Mouse (Mus musculus): ENCODE measurements around the gene Pde6b.

The Pde6b gene

DNA sequence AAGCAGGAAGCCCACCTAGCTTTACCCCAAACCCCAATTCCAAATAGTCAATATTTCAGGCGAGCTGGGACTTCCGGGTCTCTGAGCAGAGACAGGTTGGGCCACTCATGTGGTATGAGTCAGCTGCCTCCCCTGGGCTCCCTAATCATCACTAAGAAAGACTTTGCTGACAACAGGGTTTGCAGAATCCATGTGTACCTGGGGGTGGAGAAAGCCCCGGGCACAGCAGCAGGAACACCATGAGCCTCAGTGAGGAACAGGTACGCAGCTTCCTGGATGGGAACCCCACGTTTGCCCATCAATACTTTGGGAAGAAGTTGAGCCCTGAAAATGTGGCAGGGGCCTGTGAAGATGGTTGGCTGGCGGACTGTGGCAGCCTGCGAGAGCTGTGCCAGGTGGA lies at the start of gene Pde6b:
Gene Pde6b, plus strand, starts transcription at position 191 of the 400 bp plus-strand sequence.
- no peak for DNase-seq (ENCODE audit: low read depth, low spot score)

GRCm38 (mm10) chr5:108343680-108344170 lies 44.5 kb upstream of the Pde6b start:
- no peak for DNase-seq (ENCODE audit: low read depth, low spot score)

GRCm38 (mm10) chr5:108345313-108346071 lies 42.7 kb upstream of the Pde6b start:
- DNase-seq (ENCODE audit: low read depth, low spot score) = no peak

- DNase-seq (ENCODE audit: low read depth, low spot score) = no peak
Measured at GRCm38 (mm10) chr5:108347843-108348242, 40.3 kb upstream of the Pde6b start.

- DNase-seq (ENCODE audit: low read depth, low spot score) = no peak
Measured at GRCm38 (mm10) chr5:108349511-108350148, 38.6 kb upstream of the Pde6b start.

GRCm38 (mm10) chr5:108354056-108354455 lies 34.1 kb upstream of the Pde6b start:
- no peak for DNase-seq (ENCODE audit: low read depth, low spot score)

DNA sequence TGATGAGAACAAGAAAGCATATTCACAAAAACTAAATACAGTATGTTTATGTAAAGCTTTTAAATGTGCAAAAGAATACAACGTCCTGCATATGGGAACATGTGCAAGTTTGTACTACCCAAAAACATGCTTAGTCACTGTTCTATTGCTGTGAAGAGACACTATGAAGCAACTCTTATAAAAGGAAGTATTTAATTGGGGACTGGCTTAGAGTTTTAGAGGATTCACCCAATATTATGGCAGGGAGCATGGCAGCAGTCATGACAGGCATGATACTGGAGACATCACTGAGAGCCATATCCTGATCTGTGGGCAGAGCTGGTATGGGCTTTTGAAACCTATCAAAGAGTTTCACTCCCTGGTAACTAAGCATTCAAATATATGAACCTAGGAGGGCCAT lies 30.3 kb upstream of the Pde6b start:
- no peak for DNase-seq (ENCODE audit: low read depth, low spot score)

DNA sequence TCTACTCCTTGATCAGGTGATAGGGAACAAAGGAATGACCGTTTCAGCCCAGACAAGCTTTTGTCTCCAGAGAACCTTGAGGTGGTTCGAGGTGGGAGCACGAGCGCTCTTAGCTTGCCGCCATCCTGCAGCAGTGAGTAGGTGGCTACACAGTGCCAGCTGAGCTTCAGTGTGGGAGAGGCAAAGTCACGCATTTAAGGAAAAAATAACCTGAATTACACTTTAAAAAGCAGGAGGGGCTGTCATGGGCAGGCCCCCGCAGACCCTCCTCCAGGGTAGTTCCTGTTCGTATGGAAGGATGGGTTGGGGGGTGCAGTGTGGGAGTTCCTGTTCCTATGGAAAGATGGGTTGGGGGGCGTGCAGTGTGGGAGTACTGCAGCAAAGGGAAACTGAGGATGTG lies 28.7 kb upstream of the Pde6b start:
- DNase-seq (ENCODE audit: low read depth, low spot score) = no peak

DNA sequence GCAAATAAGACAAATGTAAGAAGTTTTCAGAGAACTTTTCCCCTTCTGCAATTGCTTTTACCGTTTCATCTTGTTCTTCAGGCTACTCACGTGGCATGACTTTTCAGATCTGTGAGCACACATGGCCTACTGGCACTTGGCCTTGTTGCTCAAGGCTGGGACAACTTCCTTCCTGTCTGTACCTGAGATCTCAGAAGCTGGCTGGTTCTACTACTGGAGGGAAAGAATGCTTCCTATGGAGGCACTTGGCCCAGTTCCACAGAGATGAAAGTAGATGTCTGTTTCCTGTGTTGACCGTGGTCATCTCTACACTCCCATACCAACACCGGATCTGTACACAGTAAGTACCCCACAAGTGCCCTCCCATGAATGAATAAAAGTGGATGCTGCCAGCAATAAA lies 28.0 kb upstream of the Pde6b start:
- no peak for DNase-seq (ENCODE audit: low read depth, low spot score)

GRCm38 (mm10) chr5:108362330-108362729 lies 25.9 kb upstream of the Pde6b start:
- DNase-seq (ENCODE audit: low read depth, low spot score) = no peak

DNA sequence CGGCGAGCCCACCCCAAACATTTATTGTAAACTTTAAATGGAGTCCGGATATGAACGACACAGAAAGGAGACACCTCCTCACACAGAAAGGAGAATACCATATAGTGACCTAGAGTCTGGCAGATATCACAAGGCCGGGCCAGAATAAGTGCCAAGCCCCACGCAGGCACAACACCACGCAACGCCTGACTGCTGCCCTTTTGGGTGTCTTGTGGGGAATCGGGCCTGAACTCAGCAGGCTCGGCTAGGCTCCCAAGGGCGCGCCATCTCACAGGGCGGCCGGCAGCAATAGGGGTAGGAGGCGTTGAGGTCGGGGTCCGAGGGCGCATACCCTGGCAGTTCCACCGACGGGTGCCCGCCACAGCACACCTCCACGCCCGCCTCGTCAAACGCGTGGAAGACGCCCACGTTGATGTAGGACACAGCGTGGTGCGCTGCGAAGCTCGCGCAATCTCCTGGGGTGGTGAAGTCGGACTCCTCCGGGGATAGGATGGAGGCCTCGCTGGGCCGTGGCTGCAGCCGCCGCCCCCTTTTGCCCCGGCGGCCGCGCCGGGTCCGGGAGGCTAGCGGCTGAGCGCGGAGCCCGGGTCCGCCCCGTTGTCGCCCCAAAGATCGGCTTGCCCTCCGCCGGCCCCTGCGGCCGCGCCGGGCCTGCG lies 21.7 kb upstream of the Pde6b start:
- no peak for DNase-seq (ENCODE audit: low read depth, low spot score)

- DNase-seq (ENCODE audit: low read depth, low spot score) = no peak
Measured at GRCm38 (mm10) chr5:108366984-108367841, 21.0 kb upstream of the Pde6b start.

- DNase-seq (ENCODE audit: low read depth, low spot score) = no peak
Measured at GRCm38 (mm10) chr5:108367871-108368332, 20.3 kb upstream of the Pde6b start, which contains the start of gene Gm42517. Gm42517 (minus strand) TSS chr5:108367922.

- DNase-seq (ENCODE audit: low read depth, low spot score) = no peak
Measured at GRCm38 (mm10) chr5:108368446-108368845, 19.7 kb upstream of the Pde6b start.

GRCm38 (mm10) chr5:108368851-108369621 lies 19.2 kb upstream of the Pde6b start:
- DNase-seq (ENCODE audit: low read depth, low spot score) = no peak

DNA sequence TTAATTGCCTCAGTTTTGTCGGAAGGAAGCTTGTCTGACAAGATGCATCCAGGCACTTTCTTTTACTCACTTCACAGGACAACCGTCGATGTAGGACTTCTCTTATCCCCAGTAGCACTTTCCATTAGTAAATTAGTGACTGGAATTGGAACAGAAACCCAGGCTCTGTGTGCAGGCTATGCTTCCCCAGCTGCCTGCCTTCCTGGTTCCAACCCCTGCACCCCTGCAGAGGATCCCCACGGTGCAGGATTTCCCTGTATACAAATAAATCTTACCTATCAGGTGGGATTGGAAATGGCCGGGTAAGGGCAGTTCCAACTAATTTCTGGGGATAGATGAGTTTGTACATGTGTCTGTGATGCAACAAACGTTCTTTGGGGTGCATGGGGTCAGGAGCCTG lies 18.2 kb upstream of the Pde6b start:
- DNase-seq (ENCODE audit: low read depth, low spot score) = no peak

DNA sequence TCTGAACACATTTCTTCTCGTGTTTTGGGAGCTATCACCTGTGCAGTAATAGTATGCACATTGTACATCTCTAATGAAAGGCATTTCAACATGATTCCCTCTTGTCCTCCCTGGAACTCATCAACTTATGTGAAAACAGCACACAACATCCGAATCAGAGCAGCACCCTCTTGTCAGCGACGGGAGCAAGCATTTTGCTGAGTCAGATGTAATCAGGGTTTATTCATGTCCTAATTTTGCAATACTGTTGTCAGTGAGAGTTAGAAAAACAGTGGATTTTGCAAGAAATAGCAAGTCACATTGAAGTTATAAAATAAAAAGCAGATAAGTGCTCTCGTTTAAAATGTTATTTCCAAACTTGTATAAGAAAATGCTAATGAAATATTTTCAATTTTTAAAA lies 14.1 kb upstream of the Pde6b start:
- no peak for DNase-seq (ENCODE audit: low read depth, low spot score)

DNA sequence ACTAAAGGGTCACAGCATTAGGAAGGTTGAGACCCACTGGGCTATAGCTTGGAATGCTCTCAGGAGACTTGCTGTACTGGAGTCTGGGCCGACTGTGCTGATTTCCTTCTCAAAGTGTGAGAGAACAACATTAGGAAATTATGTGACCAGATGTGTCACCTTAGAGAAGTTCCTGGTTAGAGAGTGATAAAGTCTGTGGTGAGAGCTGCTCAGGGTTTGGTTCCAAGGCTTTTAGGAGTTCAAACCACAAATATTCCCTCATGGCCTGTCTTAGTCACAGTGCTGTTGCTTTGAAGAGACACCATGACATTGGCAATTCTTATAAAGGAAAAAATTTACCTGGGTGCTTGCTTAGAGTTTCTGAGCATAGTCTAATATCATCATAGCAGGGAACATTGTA lies 12.1 kb upstream of the Pde6b start:
- DNase-seq (ENCODE audit: low read depth, low spot score) = no peak

GRCm38 (mm10) chr5:108378346-108378745 lies 9.8 kb upstream of the Pde6b start:
- no peak for DNase-seq (ENCODE audit: low read depth, low spot score)

- DNase-seq (ENCODE audit: low read depth, low spot score) = no peak
Measured at GRCm38 (mm10) chr5:108385632-108386031, 2.6 kb upstream of the Pde6b start.

GRCm38 (mm10) chr5:108386449-108386848 lies 1.7 kb upstream of the Pde6b start:
- DNase-seq (ENCODE audit: low read depth, low spot score) = no peak
